Mouse (Mus musculus) hindbrain, embryonic 13.5 days (tissue): ENCODE measurements around the gene Klhl8. TPM values are rescaled to one million over a fixed set of nuclear protein-coding genes. Genes with fewer than 3 reads are reported as not detected.
A peak's percentile ranks its signal among the peaks of the same experiment; 100 is the strongest.

Source experiments
- ATAC-seq: fragments of 200-750 bp; cut with Nextera tagmentation; 2 replicates; pipeline ENCODE4 v1.8.0; 2017; ENCODE audit warnings: moderate TSS enrichment; ENCODE audit not compliant: low FRiP score
- H3K27ac ChIP-seq: fragments of 300-500 bp; sonication (generic); 2 replicates; pipeline ENCODE4 v1.5.1; 2015; ENCODE audit warnings: inconsistent platforms, mild to moderate bottlenecking, moderate library complexity
- H3K27me3 ChIP-seq: fragments of 300-500 bp; sonication (generic); 2 replicates; pipeline ENCODE4 v1.6.1; 2015; ENCODE audit warnings: mild to moderate bottlenecking, inconsistent platforms
- H3K36me3 ChIP-seq: fragments of 300-500 bp; sonication (generic); 2 replicates; pipeline ENCODE4 v1.6.1; 2015; ENCODE audit warnings: mild to moderate bottlenecking, inconsistent platforms
- H3K4me1 ChIP-seq: fragments of 300-500 bp; sonication (generic); replicated peaks from 2 replicates; pipeline ENCODE4 v1.6.1; 2015; ENCODE audit warnings: inconsistent platforms
- H3K4me2 ChIP-seq: fragments of 300-500 bp; sonication (generic); 2 replicates; pipeline ENCODE4 v1.6.1; 2015; ENCODE audit warnings: inconsistent platforms, mild to moderate bottlenecking, moderate library complexity
- H3K4me3 ChIP-seq: fragments of 300-500 bp; sonication (generic); 2 replicates; pipeline ENCODE4 v1.5.1; 2015; ENCODE audit warnings: mild to moderate bottlenecking, inconsistent platforms
- H3K9ac ChIP-seq: fragments of 300-500 bp; sonication (generic); 2 replicates; pipeline ENCODE4 v1.6.1; 2015; ENCODE audit warnings: mild to moderate bottlenecking, inconsistent platforms
- H3K9me3 ChIP-seq: fragments of 300-500 bp; sonication (generic); 2 replicates; pipeline ENCODE4 v1.6.1; 2016; ENCODE audit warnings: inconsistent platforms
- WGBS: fragments of 180-500 bp; shearing (Covaris S2); methylation state at CpG from one replicate; pipeline ENCODE4 v1.1.7; 2015; 5-methylcytosine and 5-hydroxymethylcytosine counted together
- polyA plus RNA-seq: library from polyadenylated mRNA; unstranded; fragments of >200 nt; fragmentation: Nextera tagmentation; extraction: Ambion mirVana; gene quantifications from 2 replicates; pipeline ENCODE4 v1.2.1, GENCODE M21; 2015

Gene Klhl8
- polyA plus RNA-seq, 1 experiment from 2014 or later: 31.9 TPM

DNA sequence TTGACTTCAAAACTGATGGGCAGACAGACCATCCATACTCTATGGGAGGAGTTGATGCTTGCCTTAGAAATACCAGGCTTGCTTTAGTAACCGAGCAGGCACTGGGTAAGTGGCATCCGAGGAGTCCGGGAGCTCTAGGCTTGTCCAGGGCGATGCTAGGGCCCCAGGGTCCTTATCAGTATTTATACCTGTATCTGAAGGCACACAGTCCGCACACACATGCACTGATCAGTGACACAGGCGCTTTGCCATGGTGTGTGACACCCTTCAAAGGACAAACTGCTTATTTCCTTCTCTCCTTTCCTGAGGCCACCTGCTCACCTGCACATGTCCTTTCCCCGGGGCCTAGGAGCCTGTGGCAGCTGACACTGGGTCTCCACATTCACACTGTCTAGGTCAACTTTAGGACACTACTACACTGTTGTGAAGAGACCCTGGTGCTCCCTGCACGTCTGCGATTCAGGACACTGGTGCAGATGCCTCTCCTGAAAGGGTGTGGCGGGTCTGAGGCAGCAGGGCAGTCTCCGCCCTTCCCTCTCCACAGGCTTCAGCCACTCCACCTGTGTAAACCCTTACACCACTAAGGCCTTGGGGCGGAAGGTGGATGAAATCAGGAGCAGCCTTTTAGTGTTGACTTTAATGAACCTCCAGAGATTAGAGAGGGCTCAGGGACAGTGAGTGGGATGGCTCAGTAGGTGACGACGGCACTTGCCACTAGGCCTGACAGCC is 55.4 kb downstream of the Klhl8 start:
- Histone ChIP-seq H3K9ac (no peak overlapping the region), H3K36me3 (peaks cover 5% of the 10 kb centered on the region), H3K4me1 (peaks cover 21% of the 10 kb centered on the region), H3K4me3 (no peak overlapping the region), H3K27me3 (no peaks in the 10 kb centered on the region), H3K4me2 (no peak overlapping the region), H3K27ac (no peak overlapping the region), H3K9me3 (no peaks in the 10 kb centered on the region)
- no peak; the same call in 1 of the 2 replicates for ATAC-seq
- WGBS: 85% methylated on average over 14 of the region's 14 CpGs

DNA sequence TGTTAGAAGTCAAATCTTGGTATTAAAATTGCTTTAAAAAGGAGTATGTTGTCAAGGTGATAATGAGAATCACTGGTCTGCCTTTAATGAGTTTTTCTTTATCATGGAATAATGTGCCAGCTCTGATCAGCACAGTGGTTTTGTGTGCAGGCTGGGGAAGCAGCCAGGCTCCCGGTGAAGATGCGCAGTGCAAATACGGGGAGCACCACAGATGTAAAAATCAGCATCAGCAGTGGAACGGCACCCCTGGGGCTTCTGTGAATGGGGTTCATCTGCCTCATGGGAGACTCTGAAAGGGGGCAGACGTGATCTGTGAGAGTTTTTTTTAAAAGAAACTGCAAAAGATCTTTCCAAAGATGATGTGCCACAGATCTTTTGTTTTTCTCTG is 56.3 kb downstream of the Klhl8 start:
- no peak for ATAC-seq
- WGBS: 43% methylated on average over 5 of the region's 5 CpGs
- Histone ChIP-seq H3K36me3 (peaks cover 6% of the 10 kb centered on the region), H3K4me2 (no peak overlapping the region), H3K27ac (peak overlapping the region; percentile 63), H3K9me3 (no peaks in the 10 kb centered on the region), H3K27me3 (no peaks in the 10 kb centered on the region), H3K4me1 (peaks cover 21% of the 10 kb centered on the region), H3K9ac (no peak overlapping the region; the same call in 1 of the 2 replicates), H3K4me3 (no peak overlapping the region)

DNA sequence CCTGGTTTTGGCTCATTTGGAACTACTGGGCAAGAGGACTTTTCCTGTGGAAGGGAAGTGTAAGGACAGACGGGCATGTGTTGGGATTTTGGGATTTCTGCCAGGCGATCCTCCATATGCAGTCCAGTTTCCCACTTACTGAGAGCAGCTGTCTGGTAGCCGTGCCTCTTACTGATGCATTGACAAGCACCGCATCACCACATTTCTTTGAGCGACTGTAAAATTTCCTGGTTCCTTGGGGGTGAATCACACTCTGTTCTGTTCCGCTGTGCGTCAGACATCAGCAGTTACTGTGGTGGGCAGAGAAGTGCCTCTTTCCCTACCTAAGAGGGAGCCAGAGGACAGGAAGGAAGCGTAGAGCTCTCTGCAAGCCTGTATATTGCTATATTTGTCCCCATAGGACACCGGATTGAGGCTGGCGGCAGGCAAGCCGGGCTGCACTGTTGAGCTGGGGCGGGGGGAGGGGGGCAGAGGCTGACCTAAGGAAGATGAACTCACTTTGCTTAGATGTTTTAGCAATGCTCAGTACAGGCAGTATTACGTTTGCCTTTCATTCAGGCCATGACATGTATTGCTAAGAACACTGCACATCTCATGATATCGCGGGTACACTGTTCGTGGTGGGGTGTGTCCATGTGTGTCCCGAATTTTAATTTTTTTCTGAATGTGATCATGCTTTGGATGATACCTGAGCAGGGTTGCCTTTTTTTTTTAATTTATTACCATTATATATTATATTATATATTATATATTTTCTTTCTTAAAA is 56.8 kb downstream of the Klhl8 start:
- peak; percentile 81 for ATAC-seq
- no peaks in the 10 kb centered on the region for H3K27me3 ChIP-seq
- WGBS: 60% methylated on average over 17 of the region's 17 CpGs
- peaks cover 21% of the 10 kb centered on the region for H3K4me1 ChIP-seq
- no peak overlapping the region for H3K4me3 ChIP-seq
- peak overlapping the region; percentile 63 for H3K27ac ChIP-seq
- peak overlapping the region; percentile 51; the same call in 1 of the 2 replicates for H3K9ac ChIP-seq
- H3K9me3 ChIP-seq: no peaks in the 10 kb centered on the region
- peaks cover 11% of the 10 kb centered on the region for H3K36me3 ChIP-seq
- peak overlapping the region; percentile 20 for H3K4me2 ChIP-seq

DNA sequence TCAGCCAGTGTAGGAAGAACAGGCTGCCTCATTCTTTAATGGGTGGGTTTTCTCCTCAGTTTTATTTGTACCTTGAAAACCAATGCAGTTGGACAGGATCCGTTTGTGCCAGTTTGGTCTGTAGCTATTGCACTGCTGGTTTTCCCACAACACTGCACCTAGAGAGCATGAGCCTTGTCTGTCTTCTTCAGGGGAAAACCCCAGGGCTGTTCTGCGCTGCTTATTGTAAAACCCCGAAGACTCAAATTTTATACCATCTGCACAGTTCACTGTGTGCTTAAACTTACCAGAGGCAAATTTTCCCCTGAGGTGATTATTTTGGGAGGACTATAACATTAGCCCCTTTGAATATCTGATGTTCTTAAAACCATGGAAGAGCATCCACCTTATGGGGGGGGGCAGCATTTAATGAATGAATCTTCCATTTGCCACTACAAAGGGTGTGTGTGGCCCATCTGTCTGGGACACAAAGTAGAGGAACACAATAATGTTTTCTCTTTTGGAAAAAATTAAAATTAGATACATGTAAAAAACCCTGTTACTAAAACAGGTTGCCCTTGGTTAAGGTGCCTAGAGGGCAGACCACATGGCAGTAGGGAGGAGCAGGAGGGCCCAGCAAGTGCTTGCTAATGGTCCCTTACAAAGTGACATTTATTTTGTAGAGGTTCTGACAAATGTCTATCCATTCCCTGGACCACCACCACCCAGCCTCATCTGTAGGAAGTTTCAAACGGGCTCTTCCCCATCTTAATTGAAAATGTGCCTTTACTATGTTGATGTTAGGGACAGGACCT is 58.1 kb downstream of the Klhl8 start:
- Histone ChIP-seq H3K27ac (no peak overlapping the region), H3K4me1 (peaks cover 21% of the 10 kb centered on the region), H3K4me2 (no peak overlapping the region), H3K36me3 (peaks cover 11% of the 10 kb centered on the region), H3K9ac (no peak overlapping the region), H3K27me3 (no peaks in the 10 kb centered on the region), H3K4me3 (no peak overlapping the region), H3K9me3 (no peaks in the 10 kb centered on the region)
- ATAC-seq: no peak
- 84% methylated on average over 4 of the region's 4 CpGs for WGBS

DNA sequence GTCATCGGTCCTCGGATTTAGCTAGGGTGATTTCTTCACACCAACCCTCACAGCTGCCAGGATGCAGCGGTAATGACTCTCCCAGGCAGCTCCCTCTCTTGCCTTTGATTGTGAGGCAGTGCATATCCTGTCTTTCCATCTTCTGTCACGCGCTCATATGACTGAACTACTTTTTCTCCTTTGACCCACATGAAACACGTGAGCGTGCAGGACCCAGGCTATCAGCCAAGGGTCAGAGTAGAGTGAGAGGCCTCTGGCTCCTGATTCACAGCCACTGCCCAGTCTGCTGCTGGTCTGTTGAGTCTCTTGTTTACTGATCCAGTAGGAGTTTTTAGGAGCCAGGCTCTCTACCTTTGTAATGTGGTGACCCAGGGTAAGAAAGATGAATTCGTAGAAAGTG is 62.5 kb downstream of the Klhl8 start:
- H3K4me1 ChIP-seq: peaks cover 23% of the 10 kb centered on the region
- no peaks in the 10 kb centered on the region for H3K9me3 ChIP-seq
- 97% methylated on average over 8 of the region's 8 CpGs for WGBS
- H3K9ac ChIP-seq: no peak overlapping the region
- ATAC-seq: no peak
- peaks cover 11% of the 10 kb centered on the region for H3K36me3 ChIP-seq
- H3K27ac ChIP-seq: no peak overlapping the region
- no peaks in the 10 kb centered on the region for H3K27me3 ChIP-seq
- H3K4me3 ChIP-seq: no peak overlapping the region
- no peak overlapping the region for H3K4me2 ChIP-seq

DNA sequence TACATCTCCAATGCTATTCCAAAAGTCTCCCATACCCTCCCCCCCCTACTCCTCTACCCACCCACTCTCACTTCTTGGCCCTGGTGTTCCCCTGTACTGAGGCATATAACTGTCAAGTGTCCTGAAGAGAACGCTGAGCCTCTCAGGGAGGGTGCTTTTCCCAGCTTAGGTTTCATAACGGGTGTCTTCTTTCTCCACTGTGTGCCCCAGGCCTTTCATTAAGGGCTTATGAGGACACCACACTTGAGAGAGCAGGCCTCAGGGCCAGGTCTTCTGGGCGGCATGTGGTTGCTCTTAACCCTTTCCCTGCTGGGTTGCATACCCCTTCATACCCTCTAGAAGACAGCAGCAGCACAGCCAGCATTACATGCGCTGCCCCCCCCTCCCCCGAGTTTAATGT is 64.5 kb downstream of the Klhl8 start:
- Histone ChIP-seq H3K27ac (no peak overlapping the region), H3K4me2 (no peak overlapping the region), H3K27me3 (no peaks in the 10 kb centered on the region), H3K4me3 (no peak overlapping the region), H3K9me3 (no peaks in the 10 kb centered on the region), H3K4me1 (peaks cover 23% of the 10 kb centered on the region), H3K36me3 (peaks cover 14% of the 10 kb centered on the region), H3K9ac (no peak overlapping the region)
- ATAC-seq: no peak
- WGBS: 54% methylated on average over 5 of the region's 5 CpGs

DNA sequence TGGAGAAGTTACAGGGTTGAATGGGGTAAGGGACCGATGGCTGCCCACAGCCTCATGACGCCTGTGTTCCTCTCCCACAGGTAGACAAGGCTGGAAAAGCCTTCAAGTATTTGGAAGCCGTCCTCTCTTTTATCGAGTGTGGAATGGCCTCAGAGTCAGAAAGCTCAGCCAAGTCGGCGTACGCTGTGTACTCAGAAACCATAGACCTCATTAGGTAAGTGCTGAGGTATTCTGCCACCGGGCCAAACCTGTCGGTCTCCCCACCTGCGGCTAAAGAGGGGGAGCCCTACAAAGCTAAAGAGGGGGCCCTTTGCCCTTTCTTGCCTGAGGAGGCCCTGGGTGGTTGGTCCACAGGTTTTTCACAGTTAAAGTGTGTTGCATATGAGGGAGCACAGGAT is 64.9 kb downstream of the Klhl8 start:
- Histone ChIP-seq H3K4me3 (no peak overlapping the region), H3K27me3 (no peaks in the 10 kb centered on the region), H3K9me3 (no peaks in the 10 kb centered on the region), H3K27ac (peak overlapping the region; percentile 52; the same call in 1 of the 2 replicates), H3K36me3 (peaks cover 14% of the 10 kb centered on the region), H3K4me1 (peaks cover 23% of the 10 kb centered on the region), H3K4me2 (no peak overlapping the region), H3K9ac (no peak overlapping the region)
- WGBS: 90% methylated on average over 10 of the region's 10 CpGs
- no peak for ATAC-seq

DNA sequence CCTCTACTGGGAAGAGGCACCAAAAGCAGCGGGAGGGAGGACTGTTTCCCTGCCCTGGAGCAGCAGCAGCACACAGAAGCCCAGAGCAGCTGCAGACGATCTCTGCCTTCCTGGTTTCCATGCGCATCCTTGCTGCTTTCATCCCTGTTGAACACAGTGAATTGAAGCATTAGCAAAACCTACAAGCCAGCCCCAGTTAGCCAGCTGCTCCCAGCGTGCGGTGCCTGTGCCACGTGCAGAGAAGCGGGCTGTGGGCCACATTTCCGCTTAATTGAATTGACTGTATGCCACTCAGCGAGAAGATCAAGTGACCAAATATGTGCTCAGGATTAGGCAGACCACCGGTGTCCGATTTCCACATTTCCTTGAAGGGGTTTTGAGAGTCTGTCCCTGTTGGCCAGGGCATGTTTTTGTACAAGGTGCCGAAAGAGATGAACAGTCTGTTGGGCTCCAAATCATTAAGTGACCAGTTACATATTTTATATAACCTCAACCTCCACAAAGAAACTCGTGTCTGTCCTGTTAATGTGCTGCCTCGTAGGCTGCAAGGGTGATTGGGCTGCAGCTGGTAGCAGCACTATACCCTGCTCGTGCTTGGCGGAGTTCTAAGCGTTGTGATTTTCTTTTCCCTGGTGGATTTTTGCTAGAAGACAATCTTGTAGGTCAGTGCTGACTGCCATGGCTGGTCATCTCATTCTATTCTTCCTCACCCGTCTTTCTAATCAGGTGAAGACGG is 65.5 kb downstream of the Klhl8 start:
- H3K4me1 ChIP-seq: peaks cover 23% of the 10 kb centered on the region
- 0 out of 2 replicates have a peak overlapping the region, but pooled peaks have one; percentile 29 for H3K9ac ChIP-seq
- peak overlapping the region; percentile 52; the same call in 1 of the 2 replicates for H3K27ac ChIP-seq
- H3K9me3 ChIP-seq: no peaks in the 10 kb centered on the region
- no peak overlapping the region for H3K4me3 ChIP-seq
- H3K27me3 ChIP-seq: no peaks in the 10 kb centered on the region
- H3K36me3 ChIP-seq: peaks cover 11% of the 10 kb centered on the region
- 49% methylated on average over 19 of the region's 19 CpGs for WGBS
- ATAC-seq: peak; percentile 75
- H3K4me2 ChIP-seq: no peak overlapping the region

DNA sequence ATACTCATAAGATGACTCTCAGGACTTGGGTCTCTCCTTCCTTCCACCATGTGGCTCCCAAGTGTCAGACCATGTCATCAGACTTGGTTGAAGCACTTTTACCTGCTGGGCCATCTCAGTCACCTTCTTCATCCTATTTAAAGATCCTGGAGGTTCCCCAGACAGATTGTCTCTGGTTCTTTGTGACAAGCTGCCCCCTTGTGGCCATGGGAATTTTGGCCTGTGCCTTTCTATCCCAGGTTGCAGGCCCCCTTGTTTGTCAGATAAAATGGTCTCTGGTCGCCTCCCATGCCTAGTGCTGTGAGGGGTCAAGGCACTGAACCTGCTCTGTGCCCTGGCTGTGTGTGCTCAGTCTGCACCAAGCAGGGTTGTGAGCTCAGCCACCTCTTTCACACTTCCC is 67.1 kb downstream of the Klhl8 start:
- Histone ChIP-seq H3K9me3 (no peaks in the 10 kb centered on the region), H3K4me3 (no peak overlapping the region), H3K4me2 (no peak overlapping the region), H3K9ac (no peak overlapping the region), H3K27ac (no peak overlapping the region), H3K27me3 (no peaks in the 10 kb centered on the region), H3K36me3 (peaks cover 3% of the 10 kb centered on the region; the same call in 1 of the 2 replicates), H3K4me1 (peaks cover 29% of the 10 kb centered on the region)
- no peak for ATAC-seq
- WGBS: 40% methylated on average over 1 of the region's 1 CpGs

DNA sequence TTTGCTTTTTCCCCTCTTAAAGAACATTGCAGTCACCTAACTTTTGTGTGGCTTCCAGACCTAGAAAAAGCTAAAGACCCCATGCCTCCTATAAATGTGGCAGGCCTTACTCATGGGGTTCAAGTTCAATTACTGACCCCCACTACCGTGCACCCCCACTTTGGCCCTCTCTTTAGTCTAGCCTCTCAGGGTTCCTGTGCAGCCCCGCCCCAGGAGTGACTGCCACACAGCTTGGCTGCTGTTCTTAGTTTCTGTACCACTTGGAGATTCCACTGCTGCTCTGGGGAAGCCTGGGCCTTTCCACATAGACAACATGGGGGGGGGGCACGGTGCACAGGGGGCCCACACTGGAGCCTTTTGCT is 71.8 kb downstream of the Klhl8 start:
- 82% methylated on average over 3 of the region's 3 CpGs for WGBS
- no peak overlapping the region for H3K9ac ChIP-seq
- peaks cover 14% of the 10 kb centered on the region for H3K4me1 ChIP-seq
- no peaks in the 10 kb centered on the region for H3K9me3 ChIP-seq
- H3K4me2 ChIP-seq: no peak overlapping the region
- ATAC-seq: no peak
- no peak overlapping the region for H3K27ac ChIP-seq
- no peak overlapping the region for H3K4me3 ChIP-seq
- H3K36me3 ChIP-seq: peaks cover 7% of the 10 kb centered on the region; the same call in 1 of the 2 replicates
- no peaks in the 10 kb centered on the region for H3K27me3 ChIP-seq

DNA sequence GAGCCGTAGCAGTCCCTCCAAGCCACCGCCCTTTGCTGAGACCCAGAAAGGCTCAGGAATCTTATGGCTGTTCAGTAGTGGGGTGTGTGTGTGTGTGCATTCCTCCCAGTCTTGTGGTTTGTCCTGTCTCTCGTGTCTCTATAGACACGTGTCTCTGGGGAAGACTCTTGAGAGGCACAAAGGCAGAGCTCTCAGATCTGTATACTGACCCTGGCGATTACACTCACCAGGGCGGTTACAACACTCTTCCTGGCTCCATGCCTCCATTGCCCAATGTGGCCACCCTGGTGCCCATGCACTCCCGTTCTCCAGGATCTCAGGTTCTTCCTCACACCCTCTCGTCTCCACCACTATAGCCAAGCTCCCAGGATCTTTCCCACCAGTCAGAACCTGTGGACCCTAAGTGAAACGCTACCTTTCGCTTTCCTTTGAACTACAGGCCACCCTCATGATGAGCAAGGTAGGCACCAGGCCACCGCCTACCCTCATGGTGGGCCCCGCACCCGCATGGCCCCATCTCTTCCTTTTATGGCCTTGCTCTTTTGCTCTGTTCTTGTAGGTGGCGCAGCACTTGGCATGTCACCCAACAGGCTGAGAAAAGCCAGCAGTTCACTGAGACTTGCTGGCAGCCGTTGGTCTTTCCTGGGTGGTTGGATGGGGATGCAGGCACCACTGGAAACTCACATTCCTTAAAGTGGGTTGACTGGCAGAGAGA is 72.4 kb downstream of the Klhl8 start:
- Histone ChIP-seq H3K9me3 (no peaks in the 10 kb centered on the region), H3K4me2 (no peak overlapping the region), H3K36me3 (peaks cover 13% of the 10 kb centered on the region; the same call in 1 of the 2 replicates), H3K9ac (no peak overlapping the region), H3K4me3 (no peak overlapping the region), H3K27me3 (no peaks in the 10 kb centered on the region), H3K27ac (no peak overlapping the region), H3K4me1 (peaks cover 12% of the 10 kb centered on the region; the same call in 1 of the 2 replicates)
- ATAC-seq: no peak
- whole genome bisulfite sequencing: 95% methylated on average over 15 of the region's 15 CpGs
